Mouse (Mus musculus) cerebellum, adult 8-10 months (tissue): Measurements from ENCODE around the gene Gm14180.
"Not testable (repeated sequence)": the region's sequence is repeated elsewhere in the genome, so short reads cannot be mapped to it uniquely, and the experiment has no call there.

Source experiments
- DNase-seq: peaks from one replicate; pipeline ENCODE4 v3.0.0; 2022

Gm14180 gene

DNA sequence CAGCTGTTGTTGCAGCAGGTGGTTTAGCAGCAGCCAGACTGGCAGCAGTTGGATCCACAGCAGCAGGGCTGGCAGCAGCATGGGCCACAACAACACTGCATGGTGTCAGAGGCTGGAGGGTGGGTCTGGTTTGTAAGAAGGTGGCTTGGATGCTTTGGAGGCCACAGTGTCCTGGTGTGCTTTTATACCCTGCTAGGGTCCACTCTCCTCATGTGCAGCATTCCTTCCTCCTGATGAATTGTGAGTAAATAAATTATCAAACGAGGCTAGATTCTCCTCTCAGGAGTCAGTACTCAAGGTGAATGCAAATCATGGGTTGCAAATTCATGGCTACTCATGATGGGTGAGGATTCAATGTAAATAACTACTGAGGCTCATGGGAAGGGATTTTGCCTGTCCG lies at the start of gene Gm14180:
TSS of gene Gm14180 (minus strand) at position 101 of the 400 bp plus-strand sequence.
- DNase-seq = no peak

DNA sequence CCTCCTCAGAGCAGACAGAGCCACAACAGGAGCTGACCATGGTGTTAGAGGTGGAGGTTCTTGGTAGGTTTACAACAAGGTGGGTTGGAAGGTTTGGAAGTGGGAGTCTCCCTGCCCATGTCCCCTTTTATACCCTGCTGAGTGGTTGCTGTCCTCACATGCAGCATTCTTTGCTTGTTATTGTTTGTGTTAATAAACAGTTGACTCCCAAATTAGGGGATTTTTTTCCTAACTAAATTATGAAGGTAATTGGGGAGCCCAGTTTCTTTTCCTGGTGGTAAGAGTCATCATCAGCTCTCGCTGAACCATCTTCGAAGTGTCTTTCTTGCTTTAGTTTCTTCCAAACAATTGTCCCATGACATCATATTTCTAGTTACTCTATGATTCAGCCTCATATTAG lies 46.5 kb upstream of the Gm14180 start, which contains the start of gene Krtap4-8:
TSS of gene Krtap4-8 (minus strand) at position 101 of the 400 bp plus-strand sequence.
- no peak for DNase-seq

DNA sequence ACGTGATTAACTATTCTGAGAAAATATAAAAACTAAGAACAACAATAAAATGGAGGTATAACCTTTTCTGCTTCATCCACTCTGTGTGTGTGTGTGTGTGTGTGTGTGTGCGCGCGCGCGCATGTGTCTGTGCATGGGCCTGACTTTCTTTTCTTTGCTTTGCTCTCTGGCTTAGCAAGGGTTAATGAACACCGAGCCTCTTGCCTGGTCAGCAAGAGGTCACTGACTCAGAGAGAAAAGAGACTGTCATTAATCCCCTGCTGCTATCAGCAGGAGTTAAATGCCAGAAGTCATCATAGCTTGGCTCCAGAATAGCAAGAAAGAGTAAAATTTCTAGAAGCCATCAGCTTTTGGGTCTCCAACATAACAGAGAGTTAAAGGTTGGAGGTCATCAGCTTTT lies 44.3 kb upstream of the Gm14180 start:
- DNase-seq = no peak

DNA sequence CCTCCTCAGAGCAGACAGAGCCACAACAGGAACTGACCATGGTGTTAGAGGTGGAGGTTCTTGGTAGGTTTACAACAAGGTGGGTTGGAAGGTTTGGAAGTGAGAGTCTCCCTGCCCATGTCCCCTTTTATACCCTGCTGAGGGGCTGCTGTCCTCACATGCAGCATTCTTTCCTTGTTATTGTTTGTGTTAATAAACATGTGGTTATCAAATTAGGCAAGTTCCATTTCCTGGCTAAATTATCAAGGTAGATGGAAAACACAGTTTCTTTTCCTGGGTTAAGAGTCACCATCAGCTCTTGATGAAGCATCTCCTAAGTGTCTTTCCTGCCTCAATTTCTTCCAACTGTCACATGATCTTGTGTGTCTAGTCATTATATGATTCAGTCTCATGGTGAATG lies 38.7 kb upstream of the Gm14180 start, which contains the start of gene Gm11595:
TSS of gene Gm11595 (minus strand) at position 101 of the 400 bp plus-strand sequence.
- not testable (repeated sequence) for DNase-seq

DNA sequence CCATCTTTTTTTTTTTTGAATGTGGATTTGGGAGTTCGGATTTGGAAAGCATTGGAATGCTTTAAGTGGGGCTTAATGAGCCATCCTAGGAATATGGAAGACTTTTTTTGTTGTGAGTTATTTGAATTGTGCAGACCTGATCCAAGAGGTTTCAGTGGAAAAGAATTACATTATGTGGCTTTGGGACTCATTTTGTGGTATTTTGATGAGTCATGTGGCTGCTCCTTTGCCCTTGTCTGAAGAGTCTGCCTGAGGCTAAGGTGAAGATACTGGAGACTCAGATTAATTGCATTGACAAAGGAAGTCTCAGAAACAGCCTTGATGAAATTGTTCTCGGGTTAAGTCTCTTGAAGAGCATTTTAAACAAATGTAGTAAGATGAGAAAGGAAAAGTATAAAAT lies 34.3 kb upstream of the Gm14180 start:
- DNase-seq = no peak

DNA sequence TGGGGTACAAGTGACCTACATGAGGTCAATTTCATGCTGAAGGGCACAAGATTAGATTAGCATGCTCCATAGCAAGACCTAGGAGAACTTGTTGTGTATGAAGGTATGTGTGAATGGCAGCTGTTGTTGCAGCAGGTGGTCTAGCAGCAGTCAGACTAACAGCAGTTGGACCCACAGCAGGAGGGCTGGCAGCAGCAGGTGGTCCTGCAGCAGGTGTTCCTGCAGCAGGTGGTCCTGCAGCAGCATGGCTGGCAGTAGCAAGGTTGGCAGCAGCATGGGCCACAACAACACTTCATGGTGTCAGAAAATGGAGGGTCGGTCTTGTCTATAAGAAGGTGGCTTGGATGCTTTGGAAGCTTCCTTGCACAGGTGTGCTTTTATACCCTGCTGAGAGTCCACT lies 24.8 kb upstream of the Gm14180 start:
- DNase-seq = no peak

DNA sequence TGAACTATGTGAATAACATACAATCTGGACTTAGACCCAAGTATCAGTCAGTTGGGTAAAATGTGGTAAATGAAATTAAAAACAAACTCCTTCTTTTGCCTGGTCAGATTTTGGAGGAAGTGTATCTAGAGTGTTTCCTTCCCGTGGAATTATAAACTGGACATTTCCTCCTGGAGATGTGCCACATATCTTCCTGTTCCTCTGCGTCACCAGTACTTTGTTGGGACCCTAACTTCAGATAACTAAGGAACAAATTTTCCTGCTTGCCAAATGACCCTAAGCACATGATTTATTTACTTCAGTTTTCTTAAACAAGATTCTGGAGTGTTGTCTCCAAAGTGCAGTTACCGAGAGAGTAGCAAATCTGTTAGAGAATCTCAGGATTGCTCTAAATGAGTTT lies 9.9 kb upstream of the Gm14180 start:
- DNase-seq = no peak

DNA sequence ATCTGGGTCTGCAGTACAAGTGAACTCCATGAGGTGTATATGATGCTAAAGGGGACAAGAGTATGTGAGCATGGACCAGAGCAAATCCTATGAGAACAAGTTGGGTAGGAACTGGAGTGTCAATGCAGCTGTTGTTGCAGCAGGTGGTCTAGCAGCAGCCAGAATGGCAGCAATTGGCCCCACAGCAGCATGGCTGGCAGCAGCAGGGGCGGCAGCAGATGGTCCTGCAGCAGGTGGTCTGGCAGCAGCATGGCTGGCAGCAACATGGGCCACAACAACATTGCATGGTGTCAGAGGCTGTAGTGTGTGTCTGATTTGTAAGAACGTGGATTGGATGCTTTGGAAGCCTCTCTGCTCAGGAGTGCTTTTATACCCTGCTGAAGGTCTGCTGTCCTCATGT lies 10.0 kb downstream of the Gm14180 start:
- DNase-seq = peak; percentile 3

DNA sequence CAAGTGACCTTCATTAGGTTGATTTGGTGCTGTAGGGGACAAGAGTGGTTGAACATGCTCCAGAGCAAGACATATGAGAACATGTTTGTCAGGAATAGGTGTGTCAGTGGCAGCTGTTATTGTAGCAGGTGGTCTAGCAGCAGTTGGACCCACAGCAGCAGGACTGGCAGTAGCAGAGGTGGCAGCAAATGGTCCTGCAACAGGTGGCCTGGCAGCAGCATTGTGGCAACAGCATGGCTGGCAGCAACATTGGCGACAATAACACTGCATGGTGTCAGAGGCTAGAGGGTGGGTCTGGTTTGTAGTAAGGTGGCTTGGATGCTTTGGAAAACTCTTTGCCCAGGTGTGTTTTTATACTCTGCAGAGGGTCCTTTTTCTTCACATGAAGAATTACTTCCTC lies 15.3 kb downstream of the Gm14180 start:
- no peak for DNase-seq

DNA sequence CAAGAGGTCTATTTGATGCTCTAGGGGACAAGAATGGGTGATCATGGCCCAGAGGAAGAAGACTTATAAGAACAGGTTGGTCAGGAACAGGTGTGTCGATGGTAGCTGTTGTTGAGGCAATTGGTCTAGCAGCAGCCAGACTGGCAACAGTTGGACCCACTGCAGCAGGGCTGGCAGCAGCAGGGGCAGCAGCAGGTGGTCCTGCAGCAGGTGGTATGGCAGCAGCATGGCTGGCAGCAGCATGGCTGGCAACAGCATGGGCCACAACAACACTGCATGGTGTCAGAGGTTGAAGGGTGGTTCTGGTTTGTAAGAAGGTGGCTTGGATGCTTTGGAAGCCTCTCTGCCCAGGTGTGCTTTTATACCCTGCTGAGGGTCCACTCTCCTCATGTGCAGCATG lies 43.6 kb downstream of the Gm14180 start, which contains the start of gene Gm14190:
TSS of gene Gm14190 (minus strand) at position 278 of the 400 bp plus-strand sequence.
- DNase-seq = no peak

DNA sequence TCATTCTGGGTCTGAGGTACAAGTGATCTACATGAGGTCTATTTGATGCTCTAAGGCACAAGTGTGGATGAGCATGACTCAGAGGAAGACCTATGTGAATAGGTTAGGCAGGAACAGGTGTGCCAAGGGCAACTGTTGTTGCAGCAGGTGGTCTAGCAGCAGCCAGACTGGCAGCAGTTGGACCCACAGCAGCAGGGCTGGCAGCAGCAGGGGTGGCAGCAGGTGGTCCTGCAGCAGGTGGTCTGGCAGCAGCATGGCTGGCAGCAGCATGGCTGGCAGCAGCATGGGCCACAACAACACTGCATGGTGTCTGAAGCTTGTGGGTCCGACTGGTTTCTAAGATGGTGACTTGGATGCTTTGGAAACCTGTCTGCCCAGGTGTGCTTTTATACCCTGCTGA lies 48.9 kb downstream of the Gm14180 start:
- not testable (repeated sequence) for DNase-seq
